Mouse (Mus musculus) right cerebral cortex, adult 18-20 months (tissue): ENCODE data around the gene Camsap3.
A peak's percentile ranks its signal among the peaks of the same experiment; 100 is the strongest.
"Not testable (repeated sequence)": the region's sequence is repeated elsewhere in the genome, so short reads cannot be mapped to it uniquely, and the experiment has no call there.

Experiments
- DNase-seq: peaks from one replicate; pipeline ENCODE4 v3.0.0; 2022; ENCODE audit warnings: mixed read lengths

Camsap3 gene

GRCm38 (mm10) chr8:3586993-3587390 is at the start of gene Camsap3:
TSS of gene Camsap3 (plus strand) at chr8:3587293.
- DNase-seq, result no peak

GRCm38 (mm10) chr8:3537666-3538065 is 49.4 kb upstream of the Camsap3 start:
- DNase-seq, result no peak

GRCm38 (mm10) chr8:3539146-3539545 is 47.9 kb upstream of the Camsap3 start:
- DNase-seq, result no peak

GRCm38 (mm10) chr8:3540076-3540475 is 47.0 kb upstream of the Camsap3 start:
- no peak for DNase-seq

GRCm38 (mm10) chr8:3546511-3546910 is 40.6 kb upstream of the Camsap3 start:
- no peak for DNase-seq

GRCm38 (mm10) chr8:3552240-3552639 is 34.9 kb upstream of the Camsap3 start:
- DNase-seq, result no peak

- no peak for DNase-seq
Measured at GRCm38 (mm10) chr8:3556114-3556513, 31.0 kb upstream of the Camsap3 start.

GRCm38 (mm10) chr8:3567641-3568371 is 19.3 kb upstream of the Camsap3 start, which contains the start of gene C330021F23Rik:
TSS of gene C330021F23Rik (plus strand) at chr8:3567990.
- no peak for DNase-seq

GRCm38 (mm10) chr8:3568378-3568777 is 18.7 kb upstream of the Camsap3 start:
- DNase-seq, result no peak

GRCm38 (mm10) chr8:3569784-3570183 is 17.3 kb upstream of the Camsap3 start:
- no peak for DNase-seq

- DNase-seq, result no peak
Measured at GRCm38 (mm10) chr8:3574546-3574945, 12.5 kb upstream of the Camsap3 start.

GRCm38 (mm10) chr8:3576211-3576960 is 10.7 kb upstream of the Camsap3 start:
- no peak for DNase-seq

- DNase-seq, result no peak
Measured at GRCm38 (mm10) chr8:3579390-3580364, 7.4 kb upstream of the Camsap3 start.

- not testable (repeated sequence) for DNase-seq
Measured at GRCm38 (mm10) chr8:3581961-3582360, 5.1 kb upstream of the Camsap3 start.

GRCm38 (mm10) chr8:3586452-3586851 is 641 bp upstream of the Camsap3 start:
- no peak for DNase-seq

GRCm38 (mm10) chr8:3587391-3588257 is 531 bp downstream of the Camsap3 start:
- peak; percentile 74 for DNase-seq

- no peak for DNase-seq
Measured at GRCm38 (mm10) chr8:3588258-3588633, 1.2 kb downstream of the Camsap3 start.

- no peak for DNase-seq
Measured at GRCm38 (mm10) chr8:3593470-3593869, 6.4 kb downstream of the Camsap3 start.

GRCm38 (mm10) chr8:3594466-3594865 is 7.4 kb downstream of the Camsap3 start:
- no peak for DNase-seq

- DNase-seq, result no peak
Measured at GRCm38 (mm10) chr8:3598054-3598453, 11.0 kb downstream of the Camsap3 start.

- no peak for DNase-seq
Measured at GRCm38 (mm10) chr8:3599219-3599618, 12.1 kb downstream of the Camsap3 start.

- DNase-seq, result no peak
Measured at GRCm38 (mm10) chr8:3600401-3600800, 13.3 kb downstream of the Camsap3 start.
